Mouse (Mus musculus) heart, embryonic 10.5 days (tissue): ENCODE measurements around the gene Ptpn18. TPM values are rescaled to one million over a fixed set of nuclear protein-coding genes. Genes with fewer than 3 reads are reported as not detected.
"Not testable (repeated sequence)": the region's sequence is repeated elsewhere in the genome, so short reads cannot be mapped to it uniquely, and the experiment has no call there.

Source experiments
- DNase-seq: peaks from one replicate; pipeline ENCODE4 v3.0.0-alpha.2; 2017; ENCODE audit warnings: low spot score
- H3K27ac ChIP-seq: fragments of 300-500 bp; sonication (generic); 2 replicates; pipeline ENCODE4 v1.5.1; 2016; ENCODE audit warnings: mild to moderate bottlenecking
- H3K27me3 ChIP-seq: fragments of 300-500 bp; sonication (generic); 2 replicates; pipeline ENCODE4 v1.6.1; 2016; ENCODE audit warnings: mild to moderate bottlenecking; ENCODE audit not compliant: poor library complexity, insufficient read depth, severe bottlenecking
- H3K36me3 ChIP-seq: fragments of 300-500 bp; sonication (generic); 2 replicates; pipeline ENCODE4 v1.6.1; 2016; ENCODE audit warnings: mild to moderate bottlenecking, moderate library complexity
- H3K4me1 ChIP-seq: fragments of 300-500 bp; sonication (generic); 2 replicates; pipeline ENCODE4 v1.6.1; 2016; ENCODE audit warnings: mild to moderate bottlenecking
- H3K4me3 ChIP-seq: fragments of 300-500 bp; sonication (generic); 2 replicates; pipeline ENCODE4 v1.5.1; 2016; ENCODE audit warnings: mild to moderate bottlenecking, moderate library complexity
- H3K9me3 ChIP-seq: fragments of 300-500 bp; sonication (generic); 2 replicates; pipeline ENCODE4 v1.6.1; 2016; ENCODE audit warnings: mild to moderate bottlenecking, moderate library complexity
- WGBS: fragments of 180-500 bp; shearing (Covaris S2); methylation state at CpG from one replicate; pipeline ENCODE4 v1.1.7; 2016; 5-methylcytosine and 5-hydroxymethylcytosine counted together
- polyA plus RNA-seq: library from polyadenylated mRNA; unstranded; fragments of >200 nt; fragmentation: Nextera tagmentation; extraction: Ambion mirVana; gene quantifications from 2 replicates; pipeline ENCODE4 v1.2.1, GENCODE M21; 2016

The Ptpn18 gene
- 8.1 and 9.1 TPM in 2 replicates for polyA plus RNA-seq

DNA sequence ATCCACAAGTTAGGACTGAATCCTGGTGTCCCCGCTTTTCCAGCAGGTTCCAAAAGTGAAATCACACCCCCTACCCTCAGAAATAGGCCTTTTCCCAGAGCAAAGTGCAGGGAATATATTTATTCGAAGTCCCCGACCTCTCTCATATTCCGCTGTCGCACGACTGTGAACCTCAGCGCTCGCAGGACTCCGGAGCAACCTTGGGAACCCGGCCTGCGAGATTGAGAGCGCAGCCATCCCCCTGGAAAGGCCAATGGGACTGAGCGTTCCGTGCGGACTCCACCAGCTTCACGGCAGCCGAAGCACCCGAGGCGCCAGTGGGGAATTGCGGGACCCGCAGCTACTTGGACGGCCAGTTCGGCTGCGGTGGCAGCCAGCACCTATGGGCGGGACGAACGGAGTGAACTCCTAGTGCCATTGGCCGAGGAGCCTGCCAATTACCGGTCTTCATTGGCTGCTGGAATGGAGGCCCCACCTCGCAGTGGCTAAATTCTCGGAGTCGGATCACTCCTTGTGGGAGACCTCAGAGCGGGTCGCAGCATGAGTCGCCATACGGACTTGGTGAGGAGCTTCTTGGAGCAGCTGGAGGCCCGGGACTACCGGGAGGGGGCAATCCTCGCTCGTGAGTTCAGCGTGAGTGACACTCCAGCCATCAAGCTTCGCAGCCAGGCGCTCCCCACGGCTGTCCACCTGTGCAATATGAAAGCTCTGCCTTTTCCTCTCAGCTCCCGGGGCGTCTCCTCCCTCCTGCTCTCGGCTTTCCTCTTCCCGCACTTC, at the start of gene Ptpn18:
TSS of gene Ptpn18 (plus strand) at position 479 of the 777 bp plus-strand sequence.
- Histone ChIP-seq H3K4me3 (peak within 1 kb of the TSS; percentile 78), H3K4me1 (peaks cover 13% of the 10 kb centered on the region), H3K27ac (peak within 1 kb of the TSS; percentile 72), H3K36me3 (no peaks in the 10 kb centered on the region), H3K27me3 (peaks cover 55% of the 10 kb centered on the region), H3K9me3 (no peaks in the 10 kb centered on the region)
- peak; percentile 96 for DNase-seq
- WGBS = under 1% methylated on average over 48 of the region's 48 CpGs

- Histone ChIP-seq H3K27me3 (no peaks in the 10 kb centered on the region), H3K4me3 (no peak overlapping the region), H3K4me1 (peaks cover 6% of the 10 kb centered on the region), H3K36me3 (peaks cover 23% of the 10 kb centered on the region; the same call in 1 of the 2 replicates), H3K9me3 (peaks cover 13% of the 10 kb centered on the region; the same call in 1 of the 2 replicates), H3K27ac (no peak overlapping the region)
- 91% methylated on average over 2 of the region's 2 CpGs for WGBS
- DNase-seq = peak; percentile 45
These were observed 31.1 kb upstream of the Ptpn18 start for GRCm38 (mm10) chr1:34428466-34428865.

DNA sequence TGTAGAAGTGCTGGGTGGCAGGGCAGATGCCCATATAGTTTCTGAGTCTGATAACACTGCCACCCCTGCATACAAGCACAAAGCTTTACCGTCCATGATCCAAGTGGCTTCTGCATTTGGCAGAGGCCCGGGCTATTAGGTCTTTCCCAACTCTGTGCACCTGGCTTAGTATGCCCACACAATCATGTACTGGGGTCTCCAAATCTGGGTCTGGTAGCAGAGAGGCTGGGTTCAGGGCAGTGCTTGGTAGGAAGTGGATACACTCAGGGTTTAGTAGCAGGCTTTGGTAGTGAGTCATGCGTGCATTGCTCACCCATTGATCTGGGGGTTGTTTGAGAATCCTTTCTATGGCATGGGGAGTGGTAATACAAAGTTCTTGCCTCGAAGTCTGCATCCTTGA, 30.3 kb upstream of the Ptpn18 start:
- peaks cover 10% of the 10 kb centered on the region for H3K4me1 ChIP-seq
- H3K4me3 ChIP-seq = no peak overlapping the region
- H3K27ac ChIP-seq = no peak overlapping the region
- peaks cover 23% of the 10 kb centered on the region; the same call in 1 of the 2 replicates for H3K36me3 ChIP-seq
- peak; percentile 63 for DNase-seq
- no peaks in the 10 kb centered on the region for H3K27me3 ChIP-seq
- 90% methylated on average over 4 of the region's 4 CpGs for WGBS
- H3K9me3 ChIP-seq = peaks cover 13% of the 10 kb centered on the region; the same call in 1 of the 2 replicates

- H3K9me3 ChIP-seq = peaks cover 13% of the 10 kb centered on the region; the same call in 1 of the 2 replicates
- 92% methylated on average over 3 of the region's 3 CpGs for WGBS
- H3K36me3 ChIP-seq = peaks cover 23% of the 10 kb centered on the region; the same call in 1 of the 2 replicates
- H3K27ac ChIP-seq = no peak overlapping the region
- DNase-seq = peak; percentile 45
- no peak overlapping the region for H3K4me3 ChIP-seq
- H3K4me1 ChIP-seq = peaks cover 10% of the 10 kb centered on the region
- no peaks in the 10 kb centered on the region for H3K27me3 ChIP-seq
These were observed 28.6 kb upstream of the Ptpn18 start for GRCm38 (mm10) chr1:34430981-34431380.

- WGBS = 93% methylated on average over 9 of the region's 9 CpGs
- H3K27me3 ChIP-seq = no peaks in the 10 kb centered on the region
These were observed 28.1 kb upstream of the Ptpn18 start for GRCm38 (mm10) chr1:34431431-34431830.

GRCm38 (mm10) chr1:34432411-34432775, 27.2 kb upstream of the Ptpn18 start:
- WGBS = 61% methylated on average over 13 of the region's 13 CpGs
- Histone ChIP-seq H3K4me3 (peak overlapping the region; percentile 60), H3K4me1 (peaks cover 10% of the 10 kb centered on the region), H3K36me3 (peaks cover 31% of the 10 kb centered on the region), H3K9me3 (peaks cover 13% of the 10 kb centered on the region; the same call in 1 of the 2 replicates), H3K27me3 (no peaks in the 10 kb centered on the region), H3K27ac (peak overlapping the region; percentile 90)
- DNase-seq = peak; percentile 65

More at GRCm38 (mm10) chr1:34431431-34431830, 28.1 kb upstream of the Ptpn18 start:
- peak; percentile 54 for DNase-seq
- no peak overlapping the region for H3K4me3 ChIP-seq
- H3K4me1 ChIP-seq = peaks cover 10% of the 10 kb centered on the region
- peaks cover 23% of the 10 kb centered on the region; the same call in 1 of the 2 replicates for H3K36me3 ChIP-seq
- H3K27ac ChIP-seq = no peak overlapping the region
- H3K9me3 ChIP-seq = peaks cover 13% of the 10 kb centered on the region; the same call in 1 of the 2 replicates

- Histone ChIP-seq H3K4me1 (peaks cover 10% of the 10 kb centered on the region), H3K36me3 (peaks cover 36% of the 10 kb centered on the region), H3K27me3 (no peaks in the 10 kb centered on the region), H3K9me3 (peaks cover 13% of the 10 kb centered on the region; the same call in 1 of the 2 replicates), H3K4me3 (peak overlapping the region; percentile 60), H3K27ac (peak overlapping the region; percentile 90)
- DNase-seq = peak; percentile 80
- 12% methylated on average over 35 of the region's 35 CpGs for WGBS
These were observed 26.6 kb upstream of the Ptpn18 start for GRCm38 (mm10) chr1:34432776-34433481.

GRCm38 (mm10) chr1:34433891-34434521, 25.6 kb upstream of the Ptpn18 start:
- WGBS = 14% methylated on average over 19 of the region's 19 CpGs
- Histone ChIP-seq H3K9me3 (peaks cover 13% of the 10 kb centered on the region; the same call in 1 of the 2 replicates), H3K36me3 (peaks cover 36% of the 10 kb centered on the region), H3K4me3 (peak overlapping the region; percentile 75), H3K27me3 (no peaks in the 10 kb centered on the region), H3K27ac (peak overlapping the region; percentile 90), H3K4me1 (peaks cover 14% of the 10 kb centered on the region)
- DNase-seq = peak; percentile 75

- Histone ChIP-seq H3K9me3 (peaks cover 13% of the 10 kb centered on the region; the same call in 1 of the 2 replicates), H3K27ac (peak overlapping the region; percentile 90), H3K36me3 (peaks cover 36% of the 10 kb centered on the region), H3K4me3 (peak overlapping the region; percentile 75), H3K4me1 (peaks cover 14% of the 10 kb centered on the region), H3K27me3 (no peaks in the 10 kb centered on the region)
- WGBS = under 1% methylated on average over 30 of the region's 30 CpGs
- DNase-seq = peak; percentile 94
These were observed 24.9 kb upstream of the Ptpn18 start for GRCm38 (mm10) chr1:34434660-34435160.

DNA sequence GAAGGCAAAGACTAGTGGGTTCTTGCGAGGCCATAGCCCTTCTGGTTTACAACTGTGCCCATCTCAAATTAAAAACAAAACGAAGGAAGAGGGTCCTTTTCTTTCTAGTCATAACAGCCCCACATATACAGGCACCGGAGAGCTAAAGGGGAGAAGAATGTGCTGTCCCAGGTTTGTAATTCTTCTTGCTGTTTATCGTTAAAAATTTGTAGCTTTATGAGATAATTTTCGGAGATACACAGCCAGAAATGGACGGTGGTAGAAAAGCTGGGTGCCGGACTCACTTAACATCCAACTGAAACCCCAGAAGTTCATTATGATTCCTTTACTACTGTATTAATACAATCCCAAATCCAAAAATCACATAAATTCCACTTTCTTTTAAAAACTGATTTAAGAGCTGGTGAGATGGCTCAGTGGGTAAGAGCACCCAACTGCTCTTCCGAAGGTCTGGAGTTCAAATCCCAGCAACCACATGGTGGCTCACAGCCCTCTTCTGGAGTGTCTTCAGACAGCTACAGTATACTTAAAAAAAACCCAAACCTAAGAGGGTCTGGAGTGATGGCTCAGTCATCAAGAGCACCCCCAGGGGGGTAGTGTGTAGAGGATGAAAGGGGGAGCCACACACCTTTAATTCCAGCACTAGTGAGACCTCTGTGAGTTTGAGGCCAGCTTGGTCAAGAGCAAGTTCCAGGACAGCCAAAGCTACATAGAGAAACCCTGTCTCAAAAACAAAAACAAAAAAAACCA, 24.0 kb upstream of the Ptpn18 start:
- 35% methylated on average over 8 of the region's 8 CpGs for WGBS
- H3K9me3 ChIP-seq = peaks cover 11% of the 10 kb centered on the region; the same call in 1 of the 2 replicates
- H3K4me1 ChIP-seq = peaks cover 17% of the 10 kb centered on the region
- H3K36me3 ChIP-seq = peaks cover 29% of the 10 kb centered on the region
- H3K4me3 ChIP-seq = peak overlapping the region; percentile 75
- no peak for DNase-seq
- peak overlapping the region; percentile 90 for H3K27ac ChIP-seq
- no peaks in the 10 kb centered on the region for H3K27me3 ChIP-seq

DNA sequence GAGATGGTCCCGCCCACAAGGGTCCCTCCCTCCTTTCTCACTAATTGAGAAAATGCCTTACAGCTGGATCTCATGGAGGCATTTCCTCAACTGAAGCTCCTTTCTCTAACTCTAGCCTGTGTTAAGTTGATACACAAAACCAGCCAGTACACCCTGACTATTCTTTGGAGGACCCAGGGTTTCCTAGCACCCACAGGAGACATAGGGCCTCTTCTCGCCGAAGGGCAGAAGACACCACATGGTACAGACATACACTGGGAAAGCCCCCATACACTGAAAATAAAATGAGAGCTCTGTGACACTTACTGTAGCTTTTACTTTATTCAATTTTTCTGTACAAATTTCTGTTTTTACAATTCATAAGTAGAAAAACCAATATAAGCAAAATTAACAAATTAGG, 23.2 kb upstream of the Ptpn18 start:
- H3K36me3 ChIP-seq = peaks cover 21% of the 10 kb centered on the region
- no peaks in the 10 kb centered on the region for H3K27me3 ChIP-seq
- H3K9me3 ChIP-seq = peaks cover 8% of the 10 kb centered on the region; the same call in 1 of the 2 replicates
- H3K27ac ChIP-seq = no peak overlapping the region
- H3K4me1 ChIP-seq = peaks cover 21% of the 10 kb centered on the region
- WGBS = 81% methylated on average over 3 of the region's 3 CpGs
- peak; percentile 61 for DNase-seq
- H3K4me3 ChIP-seq = no peak overlapping the region

DNA sequence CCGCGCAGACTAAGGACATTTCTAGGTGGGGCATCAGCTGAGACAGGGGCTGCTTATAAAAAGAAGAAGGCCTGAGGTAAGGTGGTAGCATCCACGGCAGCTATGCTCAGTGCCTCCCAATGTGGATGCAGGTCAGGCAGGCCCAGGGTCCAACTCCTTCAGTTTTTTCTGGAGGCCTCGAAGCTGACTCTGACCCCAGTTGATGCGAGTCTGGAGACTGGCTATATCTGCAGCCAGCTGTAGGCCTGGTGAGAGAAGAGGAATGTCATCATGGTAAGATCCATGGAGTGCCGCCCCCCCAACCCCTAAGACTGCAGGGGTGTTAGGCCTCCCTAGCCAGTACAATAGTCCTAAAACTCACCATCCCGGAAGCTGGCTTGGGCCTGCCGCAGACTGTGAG, 22.2 kb upstream of the Ptpn18 start:
- 91% methylated on average over 8 of the region's 8 CpGs for WGBS
- not testable (repeated sequence) for H3K4me3 ChIP-seq, H3K9me3 ChIP-seq, H3K27ac ChIP-seq, H3K27me3 ChIP-seq
- DNase-seq = peak; percentile 54
- Histone ChIP-seq H3K36me3 (peaks cover 20% of the 10 kb centered on the region), H3K4me1 (peaks cover 21% of the 10 kb centered on the region)
